ENCODE assay signal across 13 mouse cellular contexts in the genomic region with DNA sequence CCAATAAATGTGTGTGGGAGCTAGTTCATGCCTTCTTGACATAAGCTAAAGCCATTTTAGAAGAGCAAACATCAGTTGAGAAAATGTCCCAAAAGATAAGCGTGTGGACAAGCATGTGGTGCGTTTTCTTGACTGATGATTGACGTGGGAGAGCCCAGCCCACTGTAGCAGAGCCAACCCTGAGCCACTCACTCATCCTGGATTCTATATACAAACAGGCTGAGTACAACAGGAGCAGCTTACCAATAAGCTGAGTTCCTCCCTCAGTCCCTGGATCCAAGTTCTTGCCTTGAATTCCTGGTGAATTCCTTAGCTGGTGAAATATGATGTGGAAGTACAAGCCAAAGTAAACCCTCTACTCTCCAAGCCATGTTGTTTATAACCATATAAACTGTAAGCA.
"Had no signal": no experiment of that assay in that cellular context is flagged by ENCODE, and none has a peak within 500 bp of the region (broad histone marks: within the 10 kb centered on the region; RNA-seq: fewer than 3 reads in every experiment).

No protein-coding gene starts in this region.

- H3K4me2 ChIP-seq: hindbrain, embryonic 15.5 days; liver, embryonic 11.5 days; liver, embryonic 15.5 days; midbrain, embryonic 11.5 days; midbrain, embryonic 15.5 days; neural tube, embryonic 12.5 days had no signal

- ATAC-seq: intestine, embryonic 16.5 days; midbrain, embryonic 15.5 days had no signal

- DNase-seq: kidney, adult 2 months; thymus, adult 18-20 months; thymus, postnatal 14 days had no signal

- H3K27ac ChIP-seq: hindbrain, embryonic 15.5 days; limb, embryonic 10.5 days; liver, embryonic 15.5 days; macrophage; midbrain, embryonic 15.5 days; neural tube, embryonic 12.5 days had no signal

- H3K27me3 ChIP-seq: hindbrain, embryonic 15.5 days; liver, embryonic 15.5 days; megakaryocyte, embryonic 14.5 days; midbrain, embryonic 15.5 days; neural tube, embryonic 12.5 days had no signal

- H3K9me3 ChIP-seq: hindbrain, embryonic 15.5 days; limb, embryonic 10.5 days; liver, embryonic 15.5 days; megakaryocyte, embryonic 14.5 days; midbrain, embryonic 15.5 days; neural tube, embryonic 12.5 days had no signal

- H3K9ac ChIP-seq: hindbrain, embryonic 15.5 days; liver, embryonic 15.5 days; midbrain, embryonic 15.5 days; neural tube, embryonic 12.5 days had no signal

- H3K4me3 ChIP-seq: hindbrain, embryonic 15.5 days; limb, embryonic 10.5 days; liver, embryonic 15.5 days; megakaryocyte, embryonic 14.5 days; midbrain, embryonic 15.5 days; neural tube, embryonic 12.5 days had no signal

- H3K4me1 ChIP-seq: hindbrain, embryonic 15.5 days; limb, embryonic 10.5 days; liver, embryonic 15.5 days; megakaryocyte, embryonic 14.5 days; midbrain, embryonic 15.5 days; neural tube, embryonic 12.5 days had no signal

- H3K36me3 ChIP-seq: hindbrain, embryonic 15.5 days; limb, embryonic 10.5 days; liver, embryonic 15.5 days; midbrain, embryonic 15.5 days; neural tube, embryonic 12.5 days had no signal
